Mouse (Mus musculus) megakaryocyte-erythroid progenitor cell, adult 5-6 weeks (primary cell): Measurements from ENCODE around the gene 4930430F08Rik. TPM values are rescaled to one million over a fixed set of nuclear protein-coding genes. Genes with fewer than 3 reads are reported as not detected.

Experiments
- ATAC-seq: replicated peaks from 2 replicates; pipeline ENCODE4 v1.8.0; 2016; ENCODE audit warnings: mild to moderate bottlenecking, inconsistent platforms; ENCODE audit not compliant: severe bottlenecking, poor library complexity, low FRiP score, low TSS enrichment
- total RNA-seq, 2 experiments: library from RNA; stranded (forward) in 1 of 2; stranded (reverse) in 1 of 2; fragments of 200-1000, 215-1000 nt in 1 of 2; fragments of >200 nt in 1 of 2; fragmentation: Nextera tagmentation in 1 of 2; gene quantifications; 2 replicates each; pipeline ENCODE4 v1.2.3; 2014 to 2017

Gene 4930430F08Rik
- total RNA-seq, 2 experiments from 2014 or later = 19.1 to 30.3 TPM

- peak; percentile 96 for ATAC-seq
These were observed 65.5 kb downstream of the 4930430F08Rik start for GRCm38 (mm10) chr10:100524499-100525390.

- ATAC-seq = no peak
These were observed 67.9 kb downstream of the 4930430F08Rik start for GRCm38 (mm10) chr10:100522330-100522729.

Other genes with a start within 250 kb of the 4930430F08Rik start
- gene Gm4302, start 249.6 kb downstream of the 4930430F08Rik start, total RNA-seq (2014; fragmentation: Nextera tagmentation) = not detected in 2 replicates
- not detected in 2 replicates for gene Gm4302, start 249.6 kb downstream of the 4930430F08Rik start, total RNA-seq (2017)
- not detected in 2 replicates for gene Gm4303, start 244.5 kb downstream of the 4930430F08Rik start, total RNA-seq (2014; fragmentation: Nextera tagmentation)
- gene Gm4303, start 244.5 kb downstream of the 4930430F08Rik start, total RNA-seq (2017) = not detected in 2 replicates
- not detected in 2 replicates for gene Gm4305, start 239.3 kb downstream of the 4930430F08Rik start, total RNA-seq (2014; fragmentation: Nextera tagmentation)
- not detected in 2 replicates for gene Gm4305, start 239.3 kb downstream of the 4930430F08Rik start, total RNA-seq (2017)
- not detected in 2 replicates for gene Gm4307, start 229.1 kb downstream of the 4930430F08Rik start, total RNA-seq (2014; fragmentation: Nextera tagmentation)
- not detected in 2 replicates for gene Gm4307, start 229.1 kb downstream of the 4930430F08Rik start, total RNA-seq (2017)
- not detected in 2 replicates for gene Gm4312, start 207.9 kb downstream of the 4930430F08Rik start, total RNA-seq (2014; fragmentation: Nextera tagmentation)
- not detected in 2 replicates for gene Gm4312, start 207.9 kb downstream of the 4930430F08Rik start, total RNA-seq (2017)
- gene Tmtc3, start 103.1 kb downstream of the 4930430F08Rik start, total RNA-seq (2014; fragmentation: Nextera tagmentation) = 15.4 and 32.2 TPM in 2 replicates
- 6.6 and 7.9 TPM in 2 replicates for gene Tmtc3, start 103.1 kb downstream of the 4930430F08Rik start, total RNA-seq (2017)
- 24.8 and 43.7 TPM in 2 replicates for gene Cep290, start 102.9 kb downstream of the 4930430F08Rik start, total RNA-seq (2014; fragmentation: Nextera tagmentation)
- gene Cep290, start 102.9 kb downstream of the 4930430F08Rik start, total RNA-seq (2017) = 23.8 and 26.2 TPM in 2 replicates
- gene 1700017N19Rik, start 61 bp upstream of the 4930430F08Rik start, total RNA-seq (2014; fragmentation: Nextera tagmentation) = not detected in 2 replicates
- gene 1700017N19Rik, start 61 bp upstream of the 4930430F08Rik start, total RNA-seq (2017) = not detected in 2 replicates